Mouse (Mus musculus) layer of hippocampus, adult 9-10 months (tissue): ENCODE measurements around the gene Pacs2.

Experiments
- DNase-seq: peaks from one replicate; pipeline ENCODE4 v3.0.0; 2022; ENCODE audit warnings: low spot score

Pacs2 gene

DNA sequence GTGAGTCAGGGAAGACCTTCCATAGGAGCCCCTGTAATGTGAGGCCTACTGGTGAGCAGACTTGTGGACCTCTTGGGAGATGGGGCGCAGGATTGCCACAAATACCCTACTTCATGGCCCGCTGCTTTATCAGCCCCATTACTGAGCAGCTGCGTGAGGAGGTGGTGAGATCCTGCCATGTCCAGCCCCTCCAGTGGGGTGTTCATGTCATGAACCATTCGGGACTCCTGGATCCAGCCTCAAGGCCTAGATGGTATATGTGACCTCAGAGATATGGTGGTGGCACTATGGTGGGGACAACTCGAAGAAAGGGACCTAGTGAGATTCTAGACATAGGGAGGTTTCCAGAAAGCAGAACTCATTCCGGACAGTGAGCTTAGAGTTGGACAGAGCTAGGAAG is 74.8 kb downstream of the Pacs2 start:
- DNase-seq, result no peak

DNA sequence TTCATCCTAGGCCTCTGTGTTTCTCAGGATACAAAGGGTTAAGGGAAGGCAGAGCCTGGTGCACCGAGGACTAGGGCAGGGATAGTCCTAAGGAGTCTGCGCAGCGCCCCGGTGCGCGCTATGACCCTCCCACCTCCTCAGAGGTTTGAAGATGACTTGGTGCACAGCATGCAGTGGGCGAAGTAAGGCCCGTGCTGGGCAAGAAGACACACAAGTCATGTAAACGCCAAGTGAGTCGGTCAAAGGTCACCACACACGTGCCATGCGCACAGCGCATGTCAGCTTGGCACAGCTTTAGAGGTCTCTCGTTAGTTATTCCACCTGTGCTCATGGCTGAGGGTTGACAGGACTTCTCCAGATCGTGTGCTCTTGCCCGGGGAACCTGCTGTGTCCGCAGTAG is 75.7 kb downstream of the Pacs2 start:
- no peak for DNase-seq

DNA sequence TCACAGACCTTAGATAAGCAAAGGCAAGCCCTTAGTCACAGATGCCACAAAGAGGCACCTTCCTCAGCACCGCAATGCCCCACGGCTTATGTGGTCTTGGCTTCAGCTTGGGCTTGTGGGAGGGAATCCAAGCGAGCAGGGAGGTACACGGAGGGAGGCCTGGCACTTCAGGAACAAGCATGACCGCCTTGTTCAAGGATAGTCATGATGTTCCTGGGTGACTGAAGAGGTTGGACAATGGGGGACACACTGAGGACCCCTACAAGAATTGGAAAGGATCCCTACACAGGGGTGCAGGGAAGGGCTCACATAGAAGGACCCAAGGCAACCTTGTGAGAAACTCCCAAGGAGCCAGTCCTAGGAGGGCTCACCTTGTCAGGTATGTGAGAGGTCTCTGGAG is 82.7 kb downstream of the Pacs2 start:
- DNase-seq, result no peak

DNA sequence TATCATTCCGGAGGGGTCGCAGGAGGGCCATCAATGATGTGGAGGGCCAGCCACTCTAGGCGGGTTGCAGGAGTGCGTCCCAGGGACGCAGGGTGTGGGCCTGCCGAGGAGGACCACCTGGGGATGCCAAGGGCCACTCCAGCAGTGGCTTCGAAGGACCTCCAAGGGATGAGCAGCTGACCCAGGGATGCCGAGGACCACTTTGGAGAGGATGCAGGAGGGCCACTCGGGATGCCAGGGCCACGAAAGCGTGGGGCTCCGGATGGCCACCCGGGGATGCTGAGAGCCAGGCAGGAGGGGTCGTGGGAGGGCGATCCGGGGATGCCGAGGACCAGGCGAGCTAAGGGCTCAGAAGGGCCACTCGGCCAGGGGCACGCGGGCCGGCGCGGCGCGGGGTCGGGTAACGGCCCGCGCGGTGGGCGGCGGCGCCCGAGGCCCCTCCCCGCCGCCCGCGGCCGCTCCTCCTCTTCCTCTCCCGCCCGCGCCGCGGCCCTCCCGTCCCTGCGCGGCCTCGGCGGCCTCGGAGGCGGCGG is 83.5 kb downstream of the Pacs2 start, which contains the start of gene Mta1:
TSS of gene Mta1 (plus strand) at position 530 of the 533 bp plus-strand sequence.
- DNase-seq, result no peak

DNA sequence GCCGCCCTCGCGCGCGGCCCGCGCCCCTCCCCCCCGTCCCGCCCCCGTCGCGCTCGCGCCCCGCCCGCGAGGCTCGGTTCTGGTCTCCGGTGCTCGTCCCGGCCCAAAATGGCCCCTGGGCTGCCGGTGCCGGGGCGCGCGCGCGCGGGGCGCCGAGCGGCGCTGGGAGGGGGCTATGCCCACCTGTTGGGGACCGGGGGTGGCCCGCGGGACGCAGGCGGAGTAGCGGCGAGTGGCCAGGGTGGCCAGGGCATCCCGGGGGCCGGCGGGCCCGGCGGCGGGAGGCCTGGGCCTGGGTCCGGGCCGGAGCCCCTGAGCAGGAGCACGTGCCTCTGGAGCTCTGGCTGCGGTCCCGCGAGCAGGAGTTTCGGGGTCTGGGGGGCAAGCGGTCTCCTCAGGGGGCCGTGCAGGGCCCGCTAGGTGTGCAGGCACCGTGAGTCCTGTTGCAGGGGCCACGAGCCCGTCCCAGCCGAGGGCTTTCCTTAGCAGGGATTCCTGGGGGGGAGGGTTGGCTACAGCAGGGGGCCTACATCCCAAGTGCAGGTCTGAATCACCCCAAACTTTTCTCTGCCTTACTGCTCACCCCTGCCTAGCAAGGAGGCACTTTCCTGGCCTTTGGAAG is 84.3 kb downstream of the Pacs2 start:
- DNase-seq, result no peak

DNA sequence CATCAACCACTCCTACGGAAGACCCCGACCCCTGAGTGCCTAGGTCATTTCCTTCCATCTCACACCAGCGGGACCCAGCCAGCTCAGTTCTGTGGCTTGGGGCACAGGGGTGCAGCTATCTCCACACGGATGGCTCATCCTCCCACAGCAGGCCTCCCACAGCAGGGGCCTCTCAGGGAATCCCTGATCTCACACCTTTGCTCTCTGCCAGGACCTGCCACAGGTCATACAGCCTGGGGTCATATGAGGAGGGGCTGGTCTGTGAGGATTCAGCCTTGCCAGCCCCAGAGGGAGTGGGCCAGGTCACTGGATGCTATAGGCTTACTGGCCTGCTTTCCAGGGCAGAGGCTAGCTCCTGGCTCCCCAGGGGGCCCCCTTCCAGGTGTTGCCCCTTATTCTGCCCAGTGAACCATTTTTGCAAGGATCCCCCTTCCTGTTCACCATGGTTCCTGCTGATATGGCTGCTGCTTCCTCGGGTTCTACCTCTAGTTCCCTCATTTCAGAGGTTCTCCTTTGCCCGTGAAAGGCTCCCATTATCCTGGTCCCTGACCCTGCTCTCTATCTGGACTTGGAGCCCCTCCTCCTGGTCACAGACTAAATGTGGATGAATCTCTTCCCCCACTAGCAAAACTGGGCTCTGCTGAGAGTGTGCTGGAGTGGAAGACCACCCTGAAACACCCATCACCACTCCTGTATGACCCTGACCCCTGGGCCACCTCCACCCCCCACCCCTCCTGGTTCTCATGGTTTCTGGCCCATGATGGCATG is 85.3 kb downstream of the Pacs2 start:
- DNase-seq, result no peak

DNA sequence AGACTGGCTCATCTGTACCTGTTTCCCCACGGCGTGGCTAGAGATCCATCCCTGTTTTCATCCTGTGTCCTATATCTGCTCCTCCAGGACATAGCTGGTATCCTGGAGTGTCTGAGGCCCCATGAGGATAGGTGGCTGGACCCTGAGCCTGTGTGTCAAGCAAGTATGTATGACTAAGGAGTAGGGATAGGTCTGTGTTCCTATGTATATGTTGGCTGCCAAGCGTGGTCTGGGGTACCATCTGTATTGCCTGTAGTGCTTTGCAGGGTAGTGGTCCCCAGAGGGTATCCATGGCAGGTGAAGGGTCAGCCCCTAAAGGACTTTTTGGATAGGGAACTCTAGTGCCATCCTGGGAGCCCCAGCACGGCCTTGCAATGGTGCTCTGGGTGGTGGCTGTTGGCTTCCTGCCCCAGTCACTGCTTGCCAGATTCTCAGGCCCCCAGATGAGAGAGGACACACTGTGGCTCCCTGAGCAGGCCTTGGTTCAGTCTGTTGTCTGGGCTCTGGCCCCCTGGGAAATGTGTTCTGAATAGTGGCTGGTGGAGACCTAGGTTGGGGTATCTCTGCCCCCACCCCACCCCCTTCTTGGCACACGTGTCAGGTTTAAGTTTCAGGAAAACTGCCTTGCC is 86.3 kb downstream of the Pacs2 start:
- DNase-seq, result no peak

DNA sequence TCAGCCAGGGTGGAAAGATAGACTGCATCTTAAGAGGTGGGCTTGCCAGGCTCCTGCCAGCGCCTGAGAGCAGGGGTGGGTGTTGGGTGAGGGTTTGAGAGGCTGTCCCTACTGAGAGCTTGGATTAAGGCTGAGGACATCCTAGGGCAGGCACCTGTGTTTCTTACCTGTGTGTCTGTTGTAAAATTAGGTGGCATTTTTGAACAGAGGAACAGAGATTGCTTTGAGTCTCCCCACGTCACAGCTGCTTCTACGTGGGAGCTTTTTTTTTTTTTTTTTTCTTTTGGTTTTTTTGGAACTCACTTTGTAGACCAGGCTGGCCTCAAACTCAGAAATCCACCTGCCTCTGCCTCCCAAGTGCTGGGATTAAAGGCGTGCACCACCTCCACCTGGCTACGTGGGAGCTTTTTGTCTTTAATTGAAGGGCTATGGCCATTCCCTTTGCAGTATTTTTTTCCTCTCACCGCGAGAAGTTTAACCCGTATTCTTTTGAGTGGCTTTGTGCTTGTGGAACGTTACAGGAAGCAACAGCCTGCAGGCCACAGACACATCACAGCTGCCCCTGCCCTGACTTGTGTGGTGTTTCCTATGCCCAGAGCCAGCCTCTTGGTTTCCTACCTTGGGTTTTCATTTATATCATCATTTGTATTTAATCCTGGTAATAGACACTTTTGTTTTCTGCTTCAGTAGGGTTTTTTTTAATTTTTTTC is 87.1 kb downstream of the Pacs2 start:
- DNase-seq, result no peak

DNA sequence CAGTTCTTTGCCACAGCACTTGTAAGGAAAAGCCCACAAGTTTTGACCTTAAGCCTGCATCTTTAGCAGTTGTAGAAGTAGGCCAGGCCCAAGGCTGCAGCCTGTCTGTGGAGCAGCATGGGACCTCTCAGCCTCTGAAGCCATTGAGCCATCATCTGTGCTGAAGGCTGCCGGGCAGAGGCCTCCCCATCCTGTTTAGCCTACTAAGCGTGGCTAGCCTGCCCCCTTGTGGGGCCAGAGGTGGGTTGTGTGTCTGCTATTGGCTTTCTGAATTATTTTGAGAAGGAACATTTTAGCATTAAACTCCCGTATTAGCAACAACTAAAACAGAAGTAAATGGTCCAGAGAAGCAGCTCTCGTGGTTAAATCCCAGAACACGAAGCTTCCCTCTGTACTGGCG is 88.2 kb downstream of the Pacs2 start:
- DNase-seq, result no peak

DNA sequence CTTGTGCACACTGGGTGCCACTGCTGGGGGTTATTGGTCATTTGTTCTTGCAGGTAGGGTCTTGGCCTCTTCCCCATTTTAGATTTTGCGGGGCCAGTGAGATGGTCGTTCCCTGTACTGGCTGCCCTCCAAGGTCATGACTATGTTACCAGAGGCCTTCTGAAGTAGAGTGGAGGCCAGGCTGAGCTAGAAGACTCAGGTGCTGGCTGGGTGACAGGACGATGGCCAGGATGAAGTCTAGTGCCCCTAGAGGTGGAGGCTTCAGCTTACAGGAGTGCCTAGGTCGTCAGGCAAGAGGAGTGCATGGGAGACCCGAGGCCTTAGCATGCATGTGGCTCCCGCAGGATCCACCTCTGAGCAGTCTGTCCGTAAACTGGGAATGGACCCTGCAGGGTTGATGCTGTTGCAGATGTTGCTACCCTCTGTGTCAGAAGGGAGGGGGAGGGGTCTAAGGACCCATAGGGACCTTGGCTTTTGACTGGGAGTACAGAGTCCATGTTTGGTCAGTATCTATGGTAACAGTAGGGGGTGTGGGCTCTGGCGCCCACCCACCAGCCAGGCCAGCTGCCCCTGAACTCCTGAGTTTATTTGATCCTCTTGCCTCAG is 89.6 kb downstream of the Pacs2 start:
- no peak for DNase-seq

DNA sequence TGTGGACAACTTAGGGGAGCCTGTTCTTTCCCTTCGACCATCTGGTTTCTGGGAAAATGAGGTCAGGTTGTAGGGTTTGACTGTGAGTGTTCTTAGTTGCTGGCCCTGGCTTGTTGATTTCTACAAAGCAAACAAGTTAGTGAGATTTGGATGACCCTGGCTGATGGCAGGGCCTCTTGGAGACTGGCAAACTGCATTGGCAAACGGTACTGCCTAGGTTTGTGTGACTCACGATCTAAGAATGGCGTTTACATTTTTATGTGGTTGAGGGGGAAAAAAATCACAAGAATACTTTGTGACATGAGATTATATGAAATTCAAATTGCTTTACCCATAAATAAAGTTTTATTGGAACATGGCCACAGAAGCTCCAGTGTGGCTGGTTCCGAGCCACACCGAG is 92.1 kb downstream of the Pacs2 start:
- no peak for DNase-seq

DNA sequence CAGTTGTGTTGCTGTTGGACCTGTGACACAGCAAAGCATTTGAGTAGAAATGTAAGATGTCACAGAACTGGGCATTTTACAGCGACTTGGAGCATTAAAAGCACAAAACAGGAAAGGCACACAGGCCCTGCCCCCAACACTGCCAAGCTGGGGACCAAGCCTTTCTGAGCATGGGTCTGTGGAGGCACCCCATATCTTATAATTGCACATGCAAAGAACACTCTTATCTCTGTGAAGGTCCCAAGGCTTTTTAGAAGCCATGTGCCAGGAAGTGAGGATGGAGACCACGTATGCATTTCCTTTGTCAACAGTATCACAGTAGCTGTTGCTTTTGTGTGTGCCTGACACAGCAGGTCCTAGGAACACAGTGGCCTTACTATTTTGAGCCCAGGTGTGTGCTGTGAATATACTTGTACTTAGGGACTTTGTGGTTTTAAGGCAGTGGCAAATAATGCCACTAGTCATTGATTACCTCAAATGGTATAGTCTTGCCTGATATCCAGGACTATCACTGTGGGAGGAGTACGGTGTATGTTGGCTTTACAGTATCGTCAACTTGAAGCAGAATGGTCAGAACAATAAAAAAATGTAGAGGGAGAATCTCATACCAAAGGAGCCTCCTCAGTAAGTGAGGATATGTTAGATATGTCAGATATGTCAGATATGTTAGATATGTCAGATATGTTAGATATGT is 93.3 kb downstream of the Pacs2 start:
- DNase-seq, result no peak

DNA sequence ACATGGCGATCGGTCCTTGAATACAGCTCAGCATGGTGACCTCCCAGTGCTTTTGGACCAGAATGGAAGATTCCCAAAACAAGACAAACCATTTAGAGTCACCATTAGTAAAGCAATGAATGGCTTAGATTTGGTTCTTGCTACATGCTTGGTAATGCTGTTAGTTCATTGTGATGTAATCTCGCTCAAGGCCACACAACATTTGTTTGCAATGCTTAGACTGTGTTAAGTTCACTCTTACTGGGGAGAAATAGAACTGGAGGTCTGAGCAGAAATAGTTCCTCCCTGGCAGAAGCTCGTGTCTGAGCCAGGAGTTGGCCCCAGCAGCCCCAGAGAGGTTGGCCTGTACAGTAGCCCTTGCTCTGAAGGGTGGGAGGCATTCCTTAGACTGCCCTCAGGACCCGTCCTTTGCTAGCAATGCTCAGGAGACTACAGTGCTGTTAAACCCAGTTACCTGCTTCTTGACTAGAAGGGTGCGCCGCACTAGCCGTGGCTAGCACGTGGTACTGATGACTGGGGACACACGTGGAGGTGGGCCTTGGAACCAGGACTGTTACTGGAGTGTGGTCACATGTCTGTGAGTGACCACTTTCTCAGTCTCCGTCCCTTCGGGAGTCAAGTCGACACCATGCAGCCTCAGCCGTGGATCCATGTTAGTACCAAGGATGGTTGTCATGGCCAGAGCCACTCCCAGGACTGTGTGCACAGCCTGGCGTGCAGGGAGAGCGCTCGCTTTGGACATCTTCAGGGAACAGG is 94.4 kb downstream of the Pacs2 start:
- no peak for DNase-seq

DNA sequence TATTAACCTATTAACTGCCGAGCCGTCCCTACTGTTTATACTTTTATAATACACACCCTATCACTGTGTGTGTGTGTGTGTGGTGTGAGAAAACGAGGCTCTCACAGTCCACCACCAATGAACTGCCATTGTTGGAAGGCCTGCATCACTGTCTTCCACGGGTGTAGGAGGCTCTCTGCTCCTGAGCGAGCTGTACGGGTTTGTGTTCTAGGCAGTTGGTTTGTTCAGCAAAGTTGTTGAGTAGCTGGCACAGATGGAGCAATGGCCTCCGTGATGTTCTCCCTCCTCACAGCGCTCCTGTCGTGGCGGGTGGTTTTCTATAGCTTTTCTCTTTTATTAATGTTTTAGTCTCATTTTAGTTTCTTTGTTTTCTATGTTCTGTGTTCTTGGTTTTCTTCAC is 95.5 kb downstream of the Pacs2 start:
- DNase-seq, result no peak

DNA sequence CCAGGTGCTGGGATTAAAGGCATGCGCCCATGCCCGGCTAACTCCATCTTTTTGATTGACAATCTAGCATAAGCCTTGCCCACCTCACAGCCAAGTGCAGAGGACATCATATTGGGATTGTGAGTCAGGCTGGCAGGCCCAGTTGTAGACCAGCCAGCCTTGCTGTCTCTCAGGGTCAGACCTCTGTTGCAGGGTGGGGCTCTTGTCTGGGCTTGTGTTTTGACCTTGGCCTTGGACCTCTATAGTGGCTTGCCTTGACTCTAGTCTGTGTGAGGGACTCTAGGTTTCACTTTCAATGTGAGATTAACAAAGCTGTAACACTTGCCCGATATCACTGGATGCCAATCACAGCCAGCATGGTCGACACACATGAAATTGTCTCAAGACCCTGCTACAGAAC is 99.8 kb downstream of the Pacs2 start:
- DNase-seq, result no peak

DNA sequence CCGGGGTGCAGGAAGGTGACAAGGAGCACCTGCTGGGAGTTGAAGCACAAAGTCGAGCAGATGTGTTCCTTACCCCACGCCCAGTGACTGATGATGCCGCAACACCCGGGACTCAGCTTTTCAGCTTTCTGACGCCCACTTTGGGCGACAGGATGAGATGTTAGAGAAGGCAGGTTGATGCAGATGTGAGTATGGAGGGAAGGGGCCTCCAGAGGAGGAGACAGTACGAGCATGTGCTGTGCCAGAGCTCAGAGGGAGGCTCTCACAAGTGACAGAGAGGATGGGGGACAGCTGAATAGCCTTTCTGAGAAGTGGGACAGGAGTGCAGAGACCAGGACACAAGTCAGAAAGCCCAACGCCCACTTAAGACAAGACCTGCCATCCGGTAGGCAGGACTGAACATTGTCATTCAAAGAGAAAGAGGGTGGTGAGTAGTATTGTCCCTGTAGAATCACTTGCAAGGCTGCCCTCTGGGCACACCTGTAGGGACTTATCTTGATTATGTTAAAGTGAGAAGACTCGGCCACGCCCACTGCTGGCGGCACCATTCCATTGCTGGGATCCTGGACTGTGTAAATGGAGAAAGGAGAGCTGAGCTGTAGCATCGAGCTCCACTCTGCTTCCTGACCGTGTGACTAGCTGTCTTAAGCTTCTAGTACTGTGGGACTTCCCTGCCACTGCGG is 100.7 kb downstream of the Pacs2 start:
- no peak for DNase-seq

DNA sequence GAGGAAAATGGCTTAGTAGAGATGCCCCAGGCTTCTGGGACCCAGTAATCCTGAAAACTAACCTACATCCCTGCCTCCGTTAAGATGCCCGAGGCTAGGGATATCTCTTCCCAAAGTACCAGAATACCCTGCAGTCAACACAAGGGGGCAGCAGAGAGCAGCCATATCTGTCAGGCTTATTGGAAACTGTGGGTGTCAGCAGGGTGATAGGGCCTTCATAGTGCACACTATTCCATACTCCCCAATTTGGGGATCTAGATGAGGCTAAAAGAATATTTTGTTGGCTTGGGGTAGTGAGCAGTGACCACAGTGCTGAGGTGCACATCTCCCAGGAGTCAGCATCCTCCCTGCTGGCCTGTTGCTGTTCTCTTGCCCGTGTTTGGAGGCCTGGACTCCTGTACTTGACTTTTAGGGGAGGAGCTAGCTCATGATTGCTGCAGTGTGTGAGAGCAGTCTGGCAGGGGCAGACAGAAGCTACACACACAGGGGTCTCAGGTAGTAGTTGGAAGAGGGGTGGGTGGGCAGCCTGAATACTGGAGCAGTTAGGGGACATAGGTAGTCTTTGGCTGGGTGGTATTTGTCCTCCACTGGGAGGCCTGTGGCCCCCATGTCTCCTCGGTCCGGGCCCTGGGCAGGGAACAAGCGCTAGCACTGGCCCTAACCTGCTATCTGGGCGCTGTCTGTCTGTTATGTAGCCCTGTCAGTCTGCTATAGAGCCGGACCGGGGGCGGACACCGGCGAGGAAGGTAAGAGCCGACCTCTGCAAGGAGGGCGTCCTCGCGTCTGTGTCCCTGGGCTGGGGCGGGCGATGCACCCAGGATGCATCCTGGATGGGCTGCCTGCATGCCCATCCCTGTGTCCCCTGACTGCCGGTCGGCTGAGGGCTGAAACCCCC is 105.5 kb downstream of the Pacs2 start:
- DNase-seq, result peak; percentile 77
